Mouse (Mus musculus) hindbrain, embryonic 14.5 days (tissue): Measurements from ENCODE around the gene Mpped2. TPM values are rescaled to one million over a fixed set of nuclear protein-coding genes. Genes with fewer than 3 reads are reported as not detected.

ENCODE experiments used
- ATAC-seq: fragments of 200-750 bp; cut with Nextera tagmentation; 2 replicates; pipeline ENCODE4 v1.8.0; 2017; ENCODE audit warnings: moderate number of reproducible peaks, mild to moderate bottlenecking, moderate TSS enrichment, moderate library complexity; ENCODE audit not compliant: low FRiP score
- DNase-seq: peaks from one replicate; pipeline ENCODE4 v3.0.0-alpha.2; 2015; ENCODE audit warnings: low spot score
- H3K27ac ChIP-seq: fragments of 300-500 bp; sonication (generic); 2 replicates; pipeline ENCODE4 v1.5.1; 2014; ENCODE audit warnings: mild to moderate bottlenecking, moderate library complexity
- H3K27me3 ChIP-seq: fragments of 300-500 bp; sonication (generic); 2 replicates; pipeline ENCODE4 v1.6.1; 2014; ENCODE audit warnings: mild to moderate bottlenecking, low read length, mixed read lengths; ENCODE audit not compliant: control insufficient read depth, insufficient read depth
- H3K36me3 ChIP-seq: fragments of 300-500 bp; sonication (generic); replicated peaks from 2 replicates; pipeline ENCODE4 v1.6.1; 2014; ENCODE audit not compliant: control insufficient read depth, insufficient read depth
- H3K4me1 ChIP-seq: fragments of 300-500 bp; sonication (generic); replicated peaks from 2 replicates; pipeline ENCODE4 v1.6.1; 2014; ENCODE audit warnings: antibody characterized with exemption, low read length, mixed read lengths; ENCODE audit not compliant: control insufficient read depth, insufficient read depth
- H3K4me2 ChIP-seq: fragments of 300-500 bp; sonication (generic); replicated peaks from 2 replicates; pipeline ENCODE4 v1.6.1; 2014; ENCODE audit warnings: mild to moderate bottlenecking, moderate library complexity
- H3K4me3 ChIP-seq: fragments of 300-500 bp; sonication (generic); replicated peaks from 2 replicates; pipeline ENCODE4 v1.5.1; 2014; ENCODE audit warnings: mild to moderate bottlenecking, low read length
- H3K9ac ChIP-seq: fragments of 300-500 bp; sonication (generic); 2 replicates; pipeline ENCODE4 v1.6.1; 2014
- H3K9me3 ChIP-seq: fragments of 300-500 bp; sonication (generic); 2 replicates; pipeline ENCODE4 v1.6.1; 2016; ENCODE audit warnings: low read length; ENCODE audit not compliant: control insufficient read depth
- WGBS: fragments of 180-500 bp; shearing (Covaris S2); extraction: QIAGEN DNeasy Blood & Tissue Kit; methylation state at CpG from one replicate; pipeline ENCODE4 v1.1.7; 2014; 5-methylcytosine and 5-hydroxymethylcytosine counted together
- polyA plus RNA-seq: library from polyadenylated mRNA; unstranded; fragments of >200 nt; fragmentation: Nextera tagmentation; extraction: Ambion mirVana; gene quantifications from 2 replicates; pipeline ENCODE4 v1.2.1, GENCODE M21; 2014

Mpped2 gene
- polyA plus RNA-seq, 1 experiment from 2014 or later: 149 TPM

DNA sequence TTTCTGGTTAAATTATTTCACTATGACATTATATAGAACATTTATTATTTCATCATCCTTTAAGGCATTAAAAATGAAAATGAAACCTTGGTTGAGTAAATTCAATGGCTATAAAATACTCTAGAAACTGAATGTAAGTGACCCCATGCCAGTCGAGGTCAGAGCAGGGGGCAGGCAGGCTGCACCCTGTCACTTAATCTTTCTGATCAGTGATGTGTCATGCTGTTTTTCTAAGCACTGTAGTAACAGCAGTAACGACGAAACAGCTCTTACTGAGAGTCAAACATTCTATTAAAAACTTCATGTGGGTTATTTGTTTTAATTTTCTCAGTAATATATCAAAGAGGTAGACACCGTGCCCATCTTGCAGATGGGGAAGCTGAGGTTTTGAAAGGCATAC, 153.4 kb downstream of the Mpped2 start:
- Histone ChIP-seq H3K27me3 (no peaks in the 10 kb centered on the region), H3K36me3 (no peaks in the 10 kb centered on the region), H3K4me2 (no peak overlapping the region), H3K9ac (no peak overlapping the region), H3K9me3 (no peaks in the 10 kb centered on the region), H3K27ac (no peak overlapping the region), H3K4me1 (no peaks in the 10 kb centered on the region), H3K4me3 (no peak overlapping the region)
- 54% methylated on average over 4 of the region's 4 CpGs for WGBS
- DNase-seq: no peak
- ATAC-seq: no peak

DNA sequence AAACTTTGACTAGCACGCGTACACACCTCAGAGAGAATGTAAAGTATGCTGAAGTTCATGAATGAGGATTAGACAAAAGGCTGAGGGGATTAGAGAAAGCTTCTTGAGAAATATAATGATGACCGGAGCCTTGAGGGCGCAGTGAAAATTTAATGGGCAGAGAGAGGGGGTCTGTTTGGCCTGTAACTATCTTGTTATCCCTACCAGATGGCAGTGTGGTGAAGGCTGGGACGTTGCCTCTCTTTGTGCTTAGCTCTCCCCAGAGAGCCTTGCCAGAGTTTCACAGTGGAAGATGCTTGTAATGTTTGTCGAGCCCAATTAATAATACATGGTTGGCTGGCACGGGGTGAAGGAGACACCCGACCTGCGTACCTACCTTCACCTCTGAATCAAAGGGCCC, 156.3 kb downstream of the Mpped2 start:
- Histone ChIP-seq H3K36me3 (no peaks in the 10 kb centered on the region), H3K27ac (no peak overlapping the region), H3K4me2 (no peak overlapping the region), H3K27me3 (no peaks in the 10 kb centered on the region), H3K4me1 (peaks cover 5% of the 10 kb centered on the region), H3K9ac (no peak overlapping the region), H3K4me3 (no peak overlapping the region), H3K9me3 (no peaks in the 10 kb centered on the region)
- no peak for ATAC-seq
- 41% methylated on average over 9 of the region's 9 CpGs for WGBS
- no peak for DNase-seq

DNA sequence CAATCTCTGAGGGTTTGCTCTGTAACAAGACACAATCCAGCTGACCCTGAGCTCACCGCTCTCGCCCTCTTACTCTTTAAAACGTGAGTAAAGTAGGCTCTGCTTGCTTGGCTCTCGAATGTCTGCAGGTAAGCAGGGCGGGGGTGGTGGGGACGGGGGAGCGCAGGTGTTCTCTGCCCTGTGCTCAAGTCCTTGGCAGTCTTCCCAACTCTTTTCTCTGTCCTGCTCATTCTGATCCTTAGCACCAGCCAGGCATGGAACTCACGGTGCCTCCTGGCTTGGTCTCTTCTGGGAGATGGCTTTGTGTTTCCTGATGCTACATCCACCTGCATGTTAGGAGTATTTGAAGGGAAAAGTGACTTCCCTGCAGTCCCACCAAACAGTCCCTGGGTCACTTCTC, 158.4 kb downstream of the Mpped2 start:
- no peaks in the 10 kb centered on the region for H3K27me3 ChIP-seq
- no peak for DNase-seq
- ATAC-seq: no peak
- no peaks in the 10 kb centered on the region for H3K9me3 ChIP-seq
- no peak overlapping the region for H3K4me3 ChIP-seq
- H3K36me3 ChIP-seq: no peaks in the 10 kb centered on the region
- 91% methylated on average over 8 of the region's 8 CpGs for WGBS
- no peak overlapping the region for H3K4me2 ChIP-seq
- no peak overlapping the region for H3K9ac ChIP-seq
- no peak overlapping the region for H3K27ac ChIP-seq
- H3K4me1 ChIP-seq: peaks cover 25% of the 10 kb centered on the region

DNA sequence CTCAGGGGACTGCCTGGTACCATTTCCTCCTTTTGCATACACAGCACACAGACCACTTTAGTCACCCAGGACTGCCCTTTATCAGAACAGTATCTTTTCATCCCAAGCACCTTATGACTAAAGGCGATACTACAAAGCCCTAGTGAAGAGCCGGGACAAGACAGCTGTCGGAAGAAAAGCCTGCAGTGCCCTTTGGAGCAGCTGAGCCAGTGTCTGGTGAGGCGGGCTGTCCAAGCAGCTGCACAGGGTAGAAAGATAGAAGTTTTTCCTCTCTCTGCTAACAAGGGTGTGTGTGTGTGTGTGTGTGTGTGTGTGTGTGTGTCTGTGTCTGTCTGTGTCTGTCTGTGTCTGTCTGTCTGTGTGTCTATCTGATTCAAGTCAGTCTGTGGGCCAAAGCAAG, 161.1 kb downstream of the Mpped2 start:
- no peaks in the 10 kb centered on the region for H3K36me3 ChIP-seq
- no peak overlapping the region for H3K4me3 ChIP-seq
- 22% methylated on average over 4 of the region's 4 CpGs for WGBS
- no peaks in the 10 kb centered on the region for H3K9me3 ChIP-seq
- H3K9ac ChIP-seq: no peak overlapping the region
- H3K4me2 ChIP-seq: no peak overlapping the region
- no peak overlapping the region for H3K27ac ChIP-seq
- peaks cover 35% of the 10 kb centered on the region for H3K4me1 ChIP-seq
- H3K27me3 ChIP-seq: no peaks in the 10 kb centered on the region
- DNase-seq (no peak), ATAC-seq (no peak)

DNA sequence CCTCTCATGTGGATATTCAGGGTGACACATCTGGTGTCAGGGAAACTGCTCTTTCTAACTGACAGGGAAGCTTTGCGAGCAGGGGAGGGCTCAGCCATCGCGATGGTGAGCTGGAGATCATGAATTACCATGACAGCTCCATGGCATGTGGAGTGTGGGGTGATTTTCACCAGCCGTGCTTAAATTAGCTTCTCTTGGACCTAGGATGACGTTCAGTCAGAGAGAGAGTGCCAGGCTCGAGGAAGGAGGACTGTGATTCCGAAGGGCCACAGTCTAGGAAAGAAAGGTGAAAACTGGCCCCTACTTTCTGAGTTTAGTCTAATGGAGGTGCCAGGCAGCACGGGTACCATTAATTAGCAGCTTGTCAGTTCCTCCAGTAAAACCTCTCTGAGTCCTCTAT, 161.7 kb downstream of the Mpped2 start:
- Histone ChIP-seq H3K27me3 (no peaks in the 10 kb centered on the region), H3K4me3 (no peak overlapping the region), H3K27ac (no peak overlapping the region), H3K4me2 (no peak overlapping the region), H3K9me3 (no peaks in the 10 kb centered on the region), H3K4me1 (peaks cover 35% of the 10 kb centered on the region), H3K36me3 (no peaks in the 10 kb centered on the region), H3K9ac (no peak overlapping the region)
- peak; percentile 22; the same call in 1 of the 2 replicates for ATAC-seq
- WGBS: 19% methylated on average over 8 of the region's 8 CpGs
- DNase-seq: no peak

DNA sequence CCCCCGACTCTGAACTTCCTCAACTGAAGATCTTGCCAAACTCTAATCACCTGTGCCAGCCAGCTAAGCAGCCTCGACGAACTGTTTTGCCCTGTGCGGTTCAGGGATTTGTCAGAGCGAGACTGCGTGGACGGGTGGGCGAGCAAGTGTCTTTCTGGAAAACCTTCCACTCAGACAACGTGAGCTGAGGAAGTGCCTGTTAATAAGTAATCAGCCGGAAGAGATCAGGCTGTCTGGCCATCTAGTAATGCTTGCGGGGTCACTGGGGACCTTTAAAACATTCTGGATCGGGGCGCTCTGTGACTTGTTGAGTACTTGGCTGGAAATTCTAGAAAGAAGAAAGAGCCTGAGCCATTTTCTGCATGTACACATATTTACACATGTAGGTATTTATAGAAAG, 162.1 kb downstream of the Mpped2 start:
- Histone ChIP-seq H3K36me3 (no peaks in the 10 kb centered on the region), H3K9ac (no peak overlapping the region), H3K27me3 (no peaks in the 10 kb centered on the region), H3K9me3 (no peaks in the 10 kb centered on the region), H3K4me1 (peaks cover 35% of the 10 kb centered on the region), H3K4me2 (no peak overlapping the region), H3K27ac (no peak overlapping the region), H3K4me3 (no peak overlapping the region)
- DNase-seq: no peak
- no peak for ATAC-seq
- WGBS: 42% methylated on average over 13 of the region's 13 CpGs

DNA sequence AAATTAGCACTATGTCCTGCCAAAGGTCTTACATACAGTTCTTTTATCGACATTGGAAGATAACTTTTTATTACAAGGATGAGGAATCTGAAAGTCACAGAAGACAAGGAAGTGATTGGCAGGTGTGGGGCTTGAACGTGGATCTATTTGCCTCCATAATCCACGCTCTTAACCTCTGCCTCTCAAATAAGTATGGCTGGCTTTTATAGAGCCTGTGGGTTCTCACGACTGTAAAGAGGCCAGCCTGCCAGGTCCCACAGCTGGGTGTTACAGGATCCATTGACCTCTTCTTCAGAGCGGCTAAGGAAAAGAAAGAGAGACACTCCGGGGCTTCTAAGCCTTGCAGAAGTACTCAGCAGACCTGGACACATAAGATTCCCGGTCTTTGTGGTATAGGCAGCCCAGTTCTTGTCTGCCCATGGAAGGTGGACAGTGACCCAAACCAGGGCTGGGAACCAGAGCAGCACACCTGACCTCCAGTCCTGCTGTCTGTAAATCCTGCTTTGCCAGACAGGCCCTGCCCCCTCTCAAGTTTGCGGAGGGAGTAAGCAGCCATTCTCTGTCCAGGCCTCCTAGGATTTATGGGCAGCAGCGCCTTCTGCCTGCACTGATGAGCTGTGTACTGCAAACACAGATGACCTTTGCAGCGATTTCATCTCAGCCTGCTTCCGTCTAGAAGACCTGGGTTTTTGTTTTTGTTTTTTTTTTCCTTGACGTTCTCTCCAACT, 162.7 kb downstream of the Mpped2 start:
- Histone ChIP-seq H3K4me2 (no peak overlapping the region), H3K27ac (no peak overlapping the region), H3K4me3 (no peak overlapping the region), H3K9ac (no peak overlapping the region), H3K4me1 (peaks cover 37% of the 10 kb centered on the region), H3K36me3 (no peaks in the 10 kb centered on the region), H3K9me3 (no peaks in the 10 kb centered on the region), H3K27me3 (no peaks in the 10 kb centered on the region)
- 26% methylated on average over 12 of the region's 12 CpGs for WGBS
- ATAC-seq: peak; percentile 26; the same call in 1 of the 2 replicates
- DNase-seq: no peak

DNA sequence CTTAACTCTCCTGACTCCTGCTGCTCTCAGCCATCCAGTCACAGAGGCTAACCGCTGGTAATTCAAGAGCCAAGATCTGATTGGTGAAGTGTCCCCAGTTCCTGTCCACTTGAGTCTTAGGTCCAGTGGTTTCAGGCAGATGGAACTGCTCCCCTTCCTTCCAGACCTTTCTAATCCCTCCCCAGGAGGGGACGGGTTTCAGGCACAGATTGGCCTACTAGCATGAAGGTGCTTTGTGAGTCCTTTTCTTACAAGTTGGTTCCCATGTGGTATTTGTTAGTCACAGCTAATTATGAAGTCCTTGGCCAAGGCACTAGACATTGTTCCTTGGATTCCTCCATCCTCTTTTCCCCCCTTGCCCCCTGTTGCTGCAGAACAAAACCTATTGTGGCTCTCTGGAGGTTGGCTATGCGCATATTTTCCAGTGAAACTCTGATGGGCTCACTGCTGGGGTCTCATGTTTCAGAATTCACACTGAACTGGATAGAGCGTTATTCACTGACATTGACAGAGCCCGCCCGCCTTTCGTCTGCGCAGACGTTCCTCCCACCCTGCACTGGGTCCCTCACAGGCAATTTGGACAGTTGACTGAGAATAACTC, 163.4 kb downstream of the Mpped2 start:
- no peaks in the 10 kb centered on the region for H3K9me3 ChIP-seq
- no peak overlapping the region for H3K9ac ChIP-seq
- no peak overlapping the region for H3K27ac ChIP-seq
- H3K4me2 ChIP-seq: no peak overlapping the region
- ATAC-seq: 0 out of 2 replicates have a peak, but pooled peaks have one; percentile 36
- H3K27me3 ChIP-seq: no peaks in the 10 kb centered on the region
- 15% methylated on average over 9 of the region's 9 CpGs for WGBS
- peaks cover 44% of the 10 kb centered on the region for H3K4me1 ChIP-seq
- no peaks in the 10 kb centered on the region for H3K36me3 ChIP-seq
- H3K4me3 ChIP-seq: no peak overlapping the region
- no peak for DNase-seq

DNA sequence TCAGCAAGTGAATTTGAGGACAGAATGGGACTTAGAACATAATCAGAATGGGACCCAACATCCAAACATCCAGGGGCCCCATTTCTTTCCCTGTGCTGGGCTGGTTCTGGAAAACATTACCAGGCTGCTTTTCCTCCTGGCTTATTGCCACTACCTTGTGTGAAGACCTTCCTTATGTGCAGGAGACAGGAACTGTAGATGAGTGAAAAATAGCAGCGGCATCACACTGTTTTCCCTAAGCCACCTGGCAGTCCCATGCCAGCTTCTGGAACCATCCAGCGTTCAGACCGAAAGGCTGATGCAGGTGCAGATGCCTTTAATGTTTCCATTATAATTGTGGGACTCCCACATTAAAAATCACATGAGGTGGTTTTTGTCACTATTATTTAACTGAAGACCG, 164.2 kb downstream of the Mpped2 start:
- Histone ChIP-seq H3K9me3 (no peaks in the 10 kb centered on the region), H3K4me2 (no peak overlapping the region), H3K4me3 (no peak overlapping the region), H3K27ac (no peak overlapping the region), H3K4me1 (peaks cover 44% of the 10 kb centered on the region), H3K27me3 (no peaks in the 10 kb centered on the region), H3K9ac (no peak overlapping the region), H3K36me3 (no peaks in the 10 kb centered on the region)
- DNase-seq (no peak), ATAC-seq (no peak)
- WGBS: 80% methylated on average over 4 of the region's 4 CpGs
